ENCODE assay signal across 8 mouse cellular contexts in the genomic region with DNA sequence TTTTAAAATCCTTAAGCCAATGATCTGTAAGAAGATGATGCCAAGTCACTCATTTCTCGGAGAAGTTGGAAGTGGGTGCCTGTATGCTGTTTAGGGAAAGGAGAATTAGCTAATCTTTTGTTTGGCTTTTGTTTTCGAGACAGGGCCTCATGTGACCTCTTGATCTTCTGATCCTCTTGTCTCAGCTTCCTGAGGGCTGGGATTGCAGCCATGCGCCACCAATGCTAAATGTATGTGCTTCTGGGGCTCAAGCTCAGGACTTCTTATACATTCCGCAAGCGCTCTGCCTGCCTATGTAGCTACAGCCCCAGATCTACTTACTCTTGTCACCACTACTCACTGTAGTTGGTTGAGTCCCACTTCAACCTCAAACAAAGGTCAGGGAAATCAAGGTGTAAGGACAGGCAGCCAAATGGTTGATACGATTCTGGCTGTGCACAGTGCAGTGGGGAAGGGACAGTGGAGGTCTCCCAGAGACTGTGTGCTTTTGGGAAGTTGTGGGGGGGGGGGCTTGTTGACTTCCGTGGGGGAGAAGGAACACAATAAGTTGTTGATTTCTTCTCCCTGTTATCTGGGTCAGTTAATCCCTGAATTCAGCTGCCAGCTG. TPM values are rescaled to one million over a fixed set of nuclear protein-coding genes. Genes with fewer than 3 reads are reported as not detected.
DNase-seq lines count a peak whose midpoint lies in the region; ATAC-seq lines count a peak whose summit lies in the region.
"Had no signal": no experiment of that assay in that cellular context is flagged by ENCODE, and none has a peak within 500 bp of the region (broad histone marks: within the 10 kb centered on the region; RNA-seq: fewer than 3 reads in every experiment).

No protein-coding gene starts in this region.

- H3K36me3 ChIP-seq in kidney, embryonic 15.5 days: no peaks in the 10 kb centered on the region
- no peaks in the 10 kb centered on the region for H3K36me3 ChIP-seq in embryonic facial prominence, embryonic 15.5 days
- H3K36me3 ChIP-seq in hindbrain, embryonic 13.5 days: no peaks in the 10 kb centered on the region
- H3K36me3 ChIP-seq in macrophage (ENCODE audit: inconsistent target): no peaks in the 10 kb centered on the region

- no peak overlapping the region for H3K9ac ChIP-seq in kidney, embryonic 15.5 days
- no peak overlapping the region for H3K9ac ChIP-seq in embryonic facial prominence, embryonic 15.5 days
- no peak overlapping the region for H3K9ac ChIP-seq in hindbrain, embryonic 13.5 days

- WGBS in kidney, embryonic 15.5 days: 55% methylated on average over 7 of the region's 7 CpGs
- WGBS in embryonic facial prominence, embryonic 15.5 days: 49% methylated on average over 7 of the region's 7 CpGs
- WGBS in hindbrain, embryonic 13.5 days: 52% methylated on average over 7 of the region's 7 CpGs
- WGBS in macrophage (ENCODE audit: missing documents): 65% methylated on average over 7 of the region's 7 CpGs

- H3K79me2 ChIP-seq in macrophage (ENCODE audit: inconsistent target): no peaks in the 10 kb centered on the region

- no peak overlapping the region for H3K4me2 ChIP-seq in kidney, embryonic 15.5 days
- no peak overlapping the region for H3K4me2 ChIP-seq in embryonic facial prominence, embryonic 15.5 days (replicated peaks)
- peak overlapping the region; percentile 25 for H3K4me2 ChIP-seq in hindbrain, embryonic 13.5 days

- 0 out of 2 replicates have a peak overlapping the region, but pooled peaks have one; percentile 54 for H3K27ac ChIP-seq in kidney, embryonic 15.5 days
- peak overlapping the region; percentile 60 for H3K27ac ChIP-seq in embryonic facial prominence, embryonic 15.5 days (replicated peaks)
- H3K27ac ChIP-seq in hindbrain, embryonic 13.5 days: no peak overlapping the region
- peak overlapping the region; percentile 54 for H3K27ac ChIP-seq in macrophage

- no peak for DNase-seq in kidney, postnatal 25 days
- no peak for DNase-seq in spleen, adult 12 weeks (ENCODE audit: low spot score)
- no peak for DNase-seq in testis, postnatal 10 days (ENCODE audit: low spot score)

- no peaks in the 10 kb centered on the region for H3K9me3 ChIP-seq in kidney, embryonic 15.5 days (replicated peaks)
- H3K9me3 ChIP-seq in embryonic facial prominence, embryonic 15.5 days (replicated peaks): no peaks in the 10 kb centered on the region
- no peaks in the 10 kb centered on the region for H3K9me3 ChIP-seq in hindbrain, embryonic 13.5 days

- no peak overlapping the region for H3K4me3 ChIP-seq in kidney, embryonic 15.5 days (replicated peaks)
- H3K4me3 ChIP-seq in embryonic facial prominence, embryonic 15.5 days (replicated peaks): no peak overlapping the region
- H3K4me3 ChIP-seq in hindbrain, embryonic 13.5 days: no peak overlapping the region
- no peak overlapping the region for H3K4me3 ChIP-seq in macrophage (ENCODE audit: inconsistent target)
- H3K4me3 ChIP-seq: erythroblast, embryonic 14.5 days had no signal

- no peaks in the 10 kb centered on the region for H3K27me3 ChIP-seq in kidney, embryonic 15.5 days
- H3K27me3 ChIP-seq in embryonic facial prominence, embryonic 15.5 days: no peaks in the 10 kb centered on the region
- H3K27me3 ChIP-seq in hindbrain, embryonic 13.5 days: 0 out of 2 replicates have a peak, but pooled peaks cover 5% of the 10 kb centered on the region

- peak; percentile 64 for ATAC-seq in kidney, embryonic 15.5 days (replicated peaks; ENCODE audit: low FRiP score)
- ATAC-seq in embryonic facial prominence, embryonic 15.5 days (ENCODE audit: insufficient number of reproducible peaks, low FRiP score, low TSS enrichment, low read depth): no peak
- ATAC-seq in hindbrain, embryonic 13.5 days (ENCODE audit: low FRiP score): no peak

- H3K4me1 ChIP-seq in kidney, embryonic 15.5 days: peaks cover 8% of the 10 kb centered on the region; the same call in 1 of the 2 replicates
- peaks cover 11% of the 10 kb centered on the region for H3K4me1 ChIP-seq in embryonic facial prominence, embryonic 15.5 days
- peaks cover 17% of the 10 kb centered on the region for H3K4me1 ChIP-seq in hindbrain, embryonic 13.5 days (replicated peaks)

RNA-seq across cellular contexts. Expression of a gene that starts 24.8 kb away (rescaled TPM):
- polyA plus RNA-seq in kidney, embryonic 15.5 days (2015; fragmentation: Nextera tagmentation; extraction: Ambion mirVana): 12.1 and 13.1 TPM in 2 replicates
- 4.7 and 4.9 TPM in 2 replicates for polyA plus RNA-seq in embryonic facial prominence, embryonic 15.5 days (2015; fragmentation: Nextera tagmentation; extraction: Ambion mirVana)
- polyA plus RNA-seq in hindbrain, embryonic 13.5 days (2015; fragmentation: Nextera tagmentation; extraction: Ambion mirVana): 1.9 and 2.3 TPM in 2 replicates
- total RNA-seq in macrophage (2018; cell fraction: chromatin; rRNA removed): 1 to 10 TPM in 25 of 26 experiments, under 1 TPM in 1; 0.73 to 8.5 (median 5.3) TPM
- total RNA-seq in macrophage (2018; cell fraction: cytosol; rRNA removed): 10 to 100 TPM; 19.5 to 32.1 (median 26.4) TPM
- total RNA-seq in macrophage (2018; cell fraction: nucleus; rRNA removed): 10 to 100 TPM in 12 of 26 experiments, 1 to 10 TPM in 14; 2.4 to 19.8 (median 8.2) TPM
- polyA plus RNA-seq in macrophage (2018): 20.6 to 43.1 TPM (median 33.6 TPM) in 3 replicates

RNA-seq across cellular contexts. Expression of a gene that starts 52.3 kb away (rescaled TPM):
- 21.9 and 24.4 TPM in 2 replicates for polyA plus RNA-seq in kidney, embryonic 15.5 days (2015; fragmentation: Nextera tagmentation; extraction: Ambion mirVana)
- 27.4 and 30.6 TPM in 2 replicates for polyA plus RNA-seq in embryonic facial prominence, embryonic 15.5 days (2015; fragmentation: Nextera tagmentation; extraction: Ambion mirVana)
- 11.9 and 13.8 TPM in 2 replicates for polyA plus RNA-seq in hindbrain, embryonic 13.5 days (2015; fragmentation: Nextera tagmentation; extraction: Ambion mirVana)
- total RNA-seq in macrophage (2018; cell fraction: chromatin; rRNA removed): not detected
- total RNA-seq in macrophage (2018; cell fraction: cytosol; rRNA removed): under 1 TPM in 9 of 26 experiments, not detected in 17; 0.05 to 0.19 (median 0.10) TPM
- under 1 TPM in 1 of 26 experiments, not detected in 25; 0.42 TPM for total RNA-seq in macrophage (2018; cell fraction: nucleus; rRNA removed)
- not detected in 3 replicates for polyA plus RNA-seq in macrophage (2018)
- polyA plus RNA-seq: erythroblast, embryonic 14.5 days had no signal

Comparison
In these comparisons a context has a peak if more than half of its experiments do, and no peak if none do; other contexts are left out.
1. RNA of a gene that starts 52.3 kb away (polyA plus RNA-seq): 27.4 to 30.6 TPM in embryonic facial prominence, embryonic 15.5 days, 21.9 to 24.4 TPM in kidney, embryonic 15.5 days and 11.9 to 13.8 TPM in hindbrain, embryonic 13.5 days; not detected in macrophage; every median in the first group is over 10 times any median in the second.